Mouse (Mus musculus): ENCODE results near the gene Washc4.

The Washc4 gene

DNA sequence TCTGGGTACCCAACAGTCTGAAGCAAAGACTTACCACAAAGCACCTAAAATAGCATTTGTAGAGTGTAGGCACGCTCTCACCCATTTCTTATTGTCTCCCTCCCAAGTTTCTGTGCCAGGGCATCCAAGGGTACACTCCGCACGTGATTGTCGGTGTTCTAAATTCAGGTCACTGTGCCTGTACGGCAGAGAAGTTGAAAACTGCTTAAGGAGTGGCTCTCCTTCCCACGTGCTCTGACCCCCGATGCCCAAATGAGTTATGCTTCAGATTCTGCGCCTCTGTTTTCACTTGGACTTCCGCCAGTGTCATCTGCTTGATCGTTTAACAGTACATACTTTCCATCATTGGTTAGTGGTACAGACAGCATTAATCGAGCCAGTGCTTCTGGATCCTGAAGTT, 57.1 kb downstream of the Washc4 start:
- DNase-seq (ENCODE audit: low spot score), result no peak

DNA sequence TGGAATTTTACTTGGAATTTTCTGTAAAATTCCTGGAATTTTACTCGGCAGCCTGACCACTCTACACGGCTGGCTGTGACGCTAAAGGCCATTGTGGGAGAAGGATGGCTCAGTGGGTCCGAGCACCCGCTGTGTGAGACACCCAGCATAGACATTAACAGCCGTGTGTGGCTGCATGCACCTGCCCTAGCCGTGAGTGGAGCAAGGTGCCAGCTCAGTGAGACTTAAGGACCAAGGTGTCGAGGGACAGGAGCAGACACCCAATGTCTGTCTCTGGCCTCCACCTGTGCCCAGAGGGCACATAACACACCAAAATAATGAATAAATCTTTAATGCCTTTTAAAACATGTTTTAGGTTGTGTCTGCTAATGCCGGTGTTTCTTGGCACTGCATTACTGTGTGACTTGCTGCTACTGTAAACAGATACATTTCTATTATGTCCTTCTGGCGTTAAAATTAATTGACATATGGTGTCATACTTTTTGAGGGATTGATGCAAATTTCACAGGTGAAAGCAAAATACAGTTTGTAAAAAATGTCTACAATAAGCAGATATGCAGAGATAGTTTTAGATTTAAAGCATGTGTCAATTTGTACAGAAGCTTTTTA, 60.5 kb downstream of the Washc4 start:
- DNase-seq (ENCODE audit: low spot score), result no peak

DNA sequence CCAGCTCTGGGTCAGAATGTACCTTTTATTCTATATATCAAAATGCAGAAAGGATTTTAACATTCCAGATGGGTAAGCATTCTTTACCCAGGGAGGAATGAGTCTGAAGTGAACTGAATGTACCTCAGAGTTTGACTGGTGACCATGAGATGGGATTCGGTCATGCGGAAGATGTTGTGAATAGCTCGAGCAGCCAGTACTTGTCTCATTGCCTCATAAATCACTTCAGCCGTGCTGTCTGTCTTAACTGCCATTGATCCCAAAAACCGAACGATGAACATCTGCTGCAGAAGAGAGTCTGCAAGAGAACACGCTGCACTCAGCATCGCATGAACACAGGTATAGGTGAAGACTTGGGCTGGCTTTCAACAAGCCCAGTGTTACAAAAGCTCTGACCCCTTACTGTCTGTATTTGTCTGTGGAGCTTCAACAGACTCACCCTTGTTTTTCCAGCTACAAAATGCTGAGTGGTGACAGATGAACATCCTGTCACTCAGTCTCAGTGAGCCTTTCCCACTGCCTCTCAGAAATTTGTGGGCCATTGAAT, 62.2 kb downstream of the Washc4 start:
- peak; percentile 67 for DNase-seq (ENCODE audit: low spot score)

DNA sequence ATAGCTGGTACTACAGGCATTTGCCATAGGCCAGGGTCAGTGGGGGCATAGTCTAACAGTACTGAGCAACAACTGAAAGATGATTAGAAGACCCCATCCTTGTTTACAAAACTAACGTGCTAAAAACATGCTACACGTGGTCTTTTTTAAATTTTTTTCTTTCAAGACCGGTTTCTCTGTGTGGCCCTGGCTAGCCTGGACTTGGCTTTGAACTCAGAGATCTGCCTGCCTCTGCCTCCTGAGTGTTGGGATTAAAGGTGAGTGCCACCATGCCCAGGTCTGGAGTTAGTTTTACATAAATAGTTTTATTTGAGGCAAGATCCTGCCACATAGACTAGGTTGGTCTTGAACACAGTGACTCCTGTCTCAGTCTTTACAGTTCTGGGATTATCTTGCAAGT, 63.6 kb downstream of the Washc4 start:
- no peak for DNase-seq (ENCODE audit: low spot score)

DNA sequence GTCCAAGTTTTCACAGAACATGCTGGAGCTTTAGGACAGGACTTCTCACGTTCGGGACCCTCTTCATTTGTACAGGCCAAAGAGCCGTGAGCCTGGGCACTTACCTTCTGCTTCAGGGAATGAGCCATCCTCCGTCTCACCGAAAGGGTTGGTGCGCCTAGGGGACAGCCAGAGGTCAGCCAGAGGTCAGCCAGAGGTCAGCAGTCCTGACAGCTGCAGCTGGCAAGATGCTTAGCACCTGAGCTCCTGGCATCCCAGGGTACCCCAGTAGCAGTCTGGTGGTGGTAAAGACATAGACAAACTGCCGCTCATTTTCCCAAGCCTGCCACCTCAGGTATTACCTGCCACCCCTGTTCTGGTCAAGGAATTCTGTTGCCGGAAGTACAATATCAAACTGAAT, 65.0 kb downstream of the Washc4 start:
- no peak for DNase-seq (ENCODE audit: low spot score)

DNA sequence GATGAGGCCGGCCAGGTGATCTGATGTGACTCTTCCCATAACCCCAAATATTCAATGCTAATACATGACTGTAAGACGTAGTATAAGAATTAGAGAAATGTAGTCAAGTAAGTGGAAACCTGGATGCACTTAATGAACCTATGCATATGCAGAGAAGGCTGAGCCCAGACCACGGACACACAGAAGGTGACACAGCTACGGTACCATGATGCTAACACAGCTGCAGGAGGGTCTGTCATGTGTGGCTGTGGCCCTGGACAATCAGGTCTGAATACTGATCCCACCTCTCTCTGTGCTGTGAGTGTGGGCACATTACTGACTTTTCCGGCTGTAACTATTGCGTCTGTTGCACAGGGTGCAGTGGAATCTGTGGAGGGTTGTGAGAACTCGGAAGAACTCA, 67.0 kb downstream of the Washc4 start:
- no peak for DNase-seq (ENCODE audit: low spot score)

DNA sequence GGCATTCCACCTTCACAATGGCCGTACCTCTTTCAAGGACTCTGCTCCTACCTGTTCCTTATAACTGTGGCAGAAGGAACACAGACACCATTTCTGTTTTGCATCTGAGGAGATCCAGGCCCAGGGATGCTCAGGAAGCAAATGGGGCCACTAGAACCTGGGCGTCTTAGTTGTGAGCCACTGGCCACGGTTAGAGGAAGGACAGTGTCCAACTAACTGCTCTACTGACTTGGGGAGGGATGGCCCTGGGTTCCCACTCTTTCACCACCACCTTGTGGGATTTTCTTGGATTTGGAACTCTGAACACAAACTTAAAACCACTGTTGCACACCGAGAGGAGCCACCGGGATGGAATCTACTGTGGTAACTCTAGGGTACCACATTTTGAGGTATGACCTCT, 68.3 kb downstream of the Washc4 start:
- no peak for DNase-seq (ENCODE audit: low spot score)

DNA sequence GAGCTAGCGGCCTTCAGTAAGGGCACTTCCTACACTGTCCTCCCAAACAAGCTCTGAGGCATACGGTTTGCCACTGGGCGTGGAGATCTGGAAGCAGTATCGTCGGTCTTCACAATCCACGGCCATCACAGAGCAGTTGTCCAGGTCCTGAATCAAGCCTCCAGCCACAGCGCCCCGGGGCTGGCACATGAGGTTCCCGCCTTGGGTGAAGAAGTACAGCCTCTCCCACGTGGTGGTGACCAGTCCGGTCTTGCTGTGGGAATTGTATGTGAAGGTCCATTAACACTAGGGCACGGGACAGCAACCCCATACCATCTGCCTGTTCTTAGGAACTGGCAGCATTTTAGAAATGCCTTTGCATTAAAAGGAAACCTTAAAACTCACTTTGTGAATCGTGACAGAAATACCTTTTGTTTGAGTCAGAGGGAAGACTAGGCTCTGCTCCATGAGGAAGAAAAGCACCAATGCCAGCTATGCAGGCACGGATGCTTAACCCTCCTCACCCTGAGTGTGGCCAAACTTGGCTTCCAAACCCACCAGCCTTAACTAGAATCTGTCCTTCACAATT, 69.2 kb downstream of the Washc4 start:
- DNase-seq (ENCODE audit: low spot score), result no peak

DNA sequence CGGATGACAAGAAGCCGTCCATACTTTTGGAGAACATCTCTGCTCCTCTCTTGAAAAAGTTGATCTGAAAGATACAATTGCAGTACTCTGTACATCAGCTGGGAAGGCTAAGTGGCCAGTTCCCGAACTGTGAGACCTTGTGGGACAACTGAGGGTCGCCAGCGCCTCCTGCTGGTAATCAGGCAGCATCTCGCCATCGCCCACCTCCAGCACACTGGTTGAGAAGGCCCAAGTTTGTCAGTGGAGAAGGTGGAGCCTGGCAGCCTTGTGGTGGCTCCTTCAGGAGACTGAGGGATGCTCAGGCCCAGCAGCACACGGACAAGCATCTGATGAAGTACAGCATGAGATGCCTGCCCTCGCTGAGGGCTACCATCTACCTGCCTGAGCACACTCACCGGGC, 73.8 kb downstream of the Washc4 start:
- peak; percentile 74 for DNase-seq (ENCODE audit: low spot score)

DNA sequence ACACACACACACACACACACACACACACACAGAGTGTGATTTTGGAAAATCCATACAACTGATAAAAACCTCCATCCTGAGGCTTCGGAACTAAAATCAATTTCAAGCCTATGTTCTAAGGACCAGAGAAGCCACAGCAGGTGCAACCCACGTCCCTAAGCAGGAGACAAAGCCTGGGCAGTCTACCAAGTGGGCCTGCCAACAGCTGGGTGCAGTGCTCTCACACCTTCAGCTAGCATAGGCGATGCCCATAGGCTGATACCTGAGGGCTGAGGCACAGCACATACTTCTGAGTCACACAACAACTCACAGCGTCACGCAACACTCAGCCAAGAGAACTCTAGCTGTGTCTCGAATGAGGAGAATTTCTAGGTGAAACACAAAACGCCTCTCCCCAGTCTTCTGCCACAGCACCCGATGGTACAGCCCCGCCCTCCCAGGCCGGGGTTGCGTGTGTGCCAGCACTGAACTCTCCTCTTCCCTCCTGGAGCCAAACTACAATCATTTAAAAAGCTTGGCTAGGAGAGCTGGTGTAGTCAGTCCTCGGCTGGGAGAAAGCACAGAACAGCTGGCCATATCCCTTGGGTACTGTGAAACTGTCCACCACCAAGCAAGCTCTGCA, 75.4 kb downstream of the Washc4 start:
- DNase-seq (ENCODE audit: low spot score), result no peak

DNA sequence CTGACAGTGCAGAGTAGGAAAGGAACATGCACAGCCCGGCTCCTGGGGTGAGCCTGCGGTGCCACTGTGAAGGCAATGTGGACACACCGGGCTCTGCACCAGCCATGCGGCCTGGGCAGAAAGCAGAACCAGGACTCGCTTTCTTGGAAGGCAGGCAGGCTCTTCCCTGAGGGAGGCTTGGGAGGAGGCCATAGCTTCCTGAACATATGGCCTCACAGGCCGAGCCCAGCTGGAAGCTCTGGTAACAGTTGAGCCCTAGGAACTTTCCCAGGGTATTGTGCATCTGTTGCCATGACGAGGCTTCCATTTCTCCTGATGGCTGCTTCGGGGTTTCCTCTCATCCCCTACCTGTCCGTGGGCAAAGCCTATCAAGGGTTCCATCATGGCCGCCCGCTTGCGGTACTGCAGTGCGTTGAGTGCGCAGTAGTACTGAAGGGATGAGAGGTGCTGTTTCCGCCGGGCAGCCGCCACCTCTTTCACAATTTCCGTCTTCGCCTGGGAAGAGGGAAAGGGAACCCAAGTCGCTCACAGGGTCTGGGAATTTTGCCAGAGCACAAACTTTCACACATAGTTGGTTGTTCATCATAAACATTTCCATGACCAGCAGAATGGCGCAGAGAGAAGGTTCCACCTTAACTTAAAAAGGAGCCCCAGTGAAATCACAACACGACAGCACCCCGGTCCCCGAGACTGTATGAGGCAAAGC, 77.0 kb downstream of the Washc4 start:
- no peak for DNase-seq (ENCODE audit: low spot score)

DNA sequence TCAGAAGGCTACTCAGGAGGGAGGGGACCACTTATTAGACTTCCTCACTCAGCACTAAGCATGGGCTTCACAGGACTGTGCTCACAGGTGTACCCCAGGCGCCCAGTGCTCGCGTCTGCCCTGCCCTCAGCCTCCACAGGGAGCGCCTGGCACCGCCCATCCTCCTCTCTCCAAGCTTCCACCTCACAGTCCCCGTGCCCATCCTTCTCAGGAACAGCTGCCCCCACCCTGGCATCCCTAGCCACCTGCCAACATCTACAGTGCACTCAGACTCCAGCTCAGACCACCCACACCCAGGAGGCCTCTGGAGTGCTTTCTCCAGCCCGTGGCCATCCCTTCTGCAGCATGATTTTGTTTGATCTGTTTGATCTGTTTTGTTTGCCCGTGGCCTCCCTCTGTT, 80.5 kb downstream of the Washc4 start:
- no peak for DNase-seq (ENCODE audit: low spot score)

DNA sequence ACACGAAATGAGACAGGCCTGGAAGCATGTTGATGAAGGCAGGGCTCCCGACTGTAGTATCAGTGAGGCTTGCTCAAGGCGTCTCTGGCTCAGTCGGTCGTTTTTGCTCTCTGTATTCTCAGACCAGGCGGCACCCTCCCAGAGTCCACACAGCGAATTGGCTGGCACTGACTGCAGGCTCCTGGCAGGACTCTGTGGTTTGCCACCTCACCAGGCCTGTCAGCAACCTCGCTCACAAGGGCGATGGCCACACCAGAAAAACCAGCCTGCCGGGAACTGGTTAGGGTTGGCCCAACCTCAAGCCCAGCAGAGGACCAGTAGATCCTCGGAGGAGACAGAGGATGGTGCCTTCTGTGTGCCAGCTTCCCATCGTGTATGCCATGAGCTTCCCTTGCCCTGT, 81.3 kb downstream of the Washc4 start:
- DNase-seq (ENCODE audit: low spot score), result no peak

DNA sequence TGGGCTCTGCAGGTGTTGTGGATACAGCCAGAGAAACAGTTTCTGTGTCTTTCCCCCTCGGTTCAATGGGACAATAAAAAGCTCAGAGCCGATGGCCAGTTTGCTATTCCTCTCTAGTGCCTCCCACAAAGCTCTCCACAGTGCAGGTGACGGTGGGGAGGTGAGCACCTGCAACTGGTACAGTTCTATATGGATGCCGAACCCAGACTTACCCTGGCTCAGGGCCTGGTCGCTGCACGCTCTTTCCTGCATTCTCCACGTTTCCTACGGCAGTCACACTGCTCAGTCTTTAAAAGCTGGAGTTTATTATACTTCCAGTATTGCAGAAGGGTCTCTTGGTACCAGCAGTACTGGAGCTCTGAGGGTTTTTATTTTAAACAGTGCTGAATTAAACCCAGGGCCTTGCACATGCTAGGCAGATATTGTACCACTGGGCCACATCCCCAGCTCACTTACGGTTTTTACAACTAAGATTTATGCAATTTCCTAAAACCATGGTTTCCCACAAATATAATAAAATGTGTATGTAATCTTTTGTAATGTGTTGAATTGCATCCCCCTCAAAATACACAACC, 83.6 kb downstream of the Washc4 start:
- DNase-seq (ENCODE audit: low spot score), result no peak

DNA sequence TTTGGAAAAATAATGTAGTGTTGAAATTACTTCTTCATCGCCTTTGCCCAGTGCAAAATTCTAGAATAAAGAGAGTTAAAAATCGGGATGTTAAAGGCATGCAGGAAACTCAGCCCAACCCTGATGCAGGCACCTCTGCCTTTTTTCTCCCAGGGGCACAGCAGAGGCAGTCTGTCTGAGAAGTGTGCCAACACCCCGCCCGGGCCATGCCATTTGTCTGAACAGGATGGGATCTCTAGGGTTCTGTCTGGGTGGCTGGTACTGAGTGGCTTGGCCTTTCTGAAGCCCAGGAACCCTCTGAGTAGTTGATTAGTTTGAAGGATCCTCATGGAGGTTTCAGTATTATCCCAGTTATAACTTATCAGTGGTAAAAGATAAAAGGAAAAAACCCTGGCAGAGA, 84.7 kb downstream of the Washc4 start:
- no peak for DNase-seq (ENCODE audit: low spot score)

DNA sequence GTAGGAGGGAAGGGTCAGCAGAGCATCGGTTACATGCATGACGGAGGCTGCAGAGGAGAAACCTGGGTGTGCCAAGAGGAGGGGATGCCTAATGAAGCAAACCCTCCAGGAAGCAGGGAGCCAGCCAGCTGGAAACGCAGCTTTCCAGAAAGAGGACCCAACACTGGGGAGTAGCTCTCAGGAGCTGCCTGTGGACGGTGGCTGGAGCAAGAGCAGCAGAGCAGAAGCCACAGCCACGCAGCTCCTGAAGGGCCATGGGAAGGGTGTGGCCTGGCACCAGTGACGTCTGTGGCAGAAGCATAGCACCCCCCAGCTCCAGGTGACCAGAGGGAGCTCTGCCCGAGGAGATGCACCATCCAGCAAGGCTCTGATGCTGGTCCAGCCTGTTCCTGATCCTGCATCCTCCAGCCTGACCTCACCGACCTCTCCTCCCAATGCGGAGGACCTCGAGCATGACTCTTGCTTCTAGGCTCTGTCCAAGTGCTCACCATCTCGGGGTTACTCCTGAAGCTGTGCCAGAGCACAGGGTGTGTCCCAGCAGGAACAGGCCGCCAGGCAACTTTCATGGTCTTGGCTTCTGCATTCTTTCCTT, 85.7 kb downstream of the Washc4 start:
- no peak for DNase-seq (ENCODE audit: low spot score)

DNA sequence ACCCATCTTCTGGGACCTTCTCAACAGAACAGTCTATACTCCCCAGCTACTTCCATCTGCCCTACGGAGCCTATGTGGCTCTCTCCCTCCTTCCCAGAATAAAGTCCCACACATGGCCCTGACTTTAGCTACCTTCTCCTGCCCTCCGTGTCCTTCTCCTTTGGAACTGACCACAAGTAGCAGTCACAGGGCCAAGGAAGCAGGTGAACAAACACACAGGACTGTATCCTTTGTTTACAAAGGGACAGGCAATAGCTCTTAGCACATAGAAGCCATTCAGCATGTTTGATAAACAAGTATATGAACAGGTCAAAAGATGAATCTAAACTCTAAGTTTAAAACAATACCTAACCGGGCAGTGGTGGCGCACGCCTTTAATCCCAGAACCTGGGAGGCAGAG, 86.3 kb downstream of the Washc4 start:
- DNase-seq (ENCODE audit: low spot score), result no peak

DNA sequence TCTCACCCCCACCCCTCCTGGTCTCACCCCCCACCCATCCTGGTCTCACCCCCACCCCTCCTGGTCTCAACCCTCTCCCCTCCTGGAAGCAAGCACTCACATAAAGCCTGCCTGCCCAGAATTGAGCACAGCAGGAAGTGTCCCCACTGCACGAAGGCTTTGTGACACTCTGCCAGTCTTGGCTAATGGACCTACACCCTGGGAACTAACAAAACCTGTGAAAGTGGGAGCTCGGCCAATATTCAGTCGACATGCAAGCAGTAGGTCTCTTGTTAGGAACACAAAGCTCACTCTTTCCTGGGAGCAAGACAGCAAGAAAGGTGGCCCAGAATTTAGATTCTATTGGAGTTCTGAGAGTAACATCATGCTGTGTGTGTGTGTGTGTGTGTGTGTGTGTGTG, 87.3 kb downstream of the Washc4 start:
- no peak for DNase-seq (ENCODE audit: low spot score)

DNA sequence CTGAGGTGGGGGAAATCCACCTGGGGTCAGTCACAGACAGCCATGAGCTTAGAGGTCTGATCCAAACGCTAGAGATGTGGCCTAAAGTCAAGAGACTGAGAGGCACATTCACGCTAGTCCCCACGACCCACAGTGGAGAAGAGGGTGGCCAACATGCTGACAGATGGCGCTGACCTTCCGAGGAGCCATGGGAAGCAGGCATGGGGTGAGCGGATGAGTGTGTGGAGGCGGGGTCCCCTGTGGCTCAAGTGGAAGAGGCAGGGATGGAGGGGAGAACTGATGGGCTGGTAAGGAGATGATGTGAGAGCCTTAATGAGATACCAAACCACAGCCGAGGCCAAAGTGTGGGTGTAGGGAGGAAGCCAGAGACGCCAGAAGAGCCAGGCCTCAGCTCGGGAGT, 88.2 kb downstream of the Washc4 start:
- DNase-seq (ENCODE audit: low spot score), result no peak

DNA sequence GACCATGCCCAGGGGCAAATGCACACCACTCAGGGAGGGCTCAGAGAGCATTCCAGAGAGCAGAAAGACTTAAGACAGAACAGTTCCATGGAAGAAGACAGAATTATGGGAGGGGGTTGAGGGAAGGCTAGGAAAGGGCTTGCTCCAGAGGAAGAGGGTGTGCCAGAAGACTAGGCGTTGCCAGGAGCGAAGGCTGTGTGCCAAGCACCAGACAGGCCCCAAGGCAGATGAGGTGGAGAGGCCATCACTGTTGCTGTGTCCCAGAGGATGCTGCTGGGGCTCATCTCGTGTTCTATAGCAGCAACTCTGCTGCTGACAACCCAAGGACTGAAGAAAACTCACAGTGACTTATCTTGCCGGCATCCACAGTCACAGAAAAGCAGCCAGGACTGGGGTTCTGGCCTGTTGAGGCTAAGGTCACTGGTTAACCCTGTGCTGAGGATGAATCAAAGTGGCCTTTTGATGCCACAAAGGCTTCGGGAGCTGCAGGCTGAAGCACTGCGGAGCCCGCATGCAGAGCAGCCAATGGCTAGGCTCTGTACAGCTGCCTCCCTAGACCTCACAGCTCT, 89.3 kb downstream of the Washc4 start:
- no peak for DNase-seq (ENCODE audit: low spot score)

DNA sequence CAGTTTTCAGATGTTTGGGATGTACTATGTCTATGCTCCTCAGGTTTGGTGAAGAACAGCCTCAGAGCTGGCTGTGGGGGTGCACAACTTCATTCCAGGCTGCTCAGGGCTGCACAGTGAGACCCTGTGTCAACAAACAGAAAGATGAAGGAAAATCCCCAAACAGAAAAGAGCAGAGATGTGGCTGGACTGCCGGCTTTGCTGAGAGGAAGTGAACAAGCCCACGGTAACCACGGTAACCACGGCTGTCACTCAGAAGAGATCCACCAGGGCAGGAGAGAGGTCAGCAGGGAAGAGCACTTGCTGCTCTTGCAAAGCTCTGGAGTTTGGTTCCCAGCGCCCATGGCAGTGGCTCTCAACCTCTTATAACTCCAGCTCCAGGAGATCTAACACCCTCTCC, 90.9 kb downstream of the Washc4 start:
- peak; percentile 88 for DNase-seq (ENCODE audit: low spot score)

DNA sequence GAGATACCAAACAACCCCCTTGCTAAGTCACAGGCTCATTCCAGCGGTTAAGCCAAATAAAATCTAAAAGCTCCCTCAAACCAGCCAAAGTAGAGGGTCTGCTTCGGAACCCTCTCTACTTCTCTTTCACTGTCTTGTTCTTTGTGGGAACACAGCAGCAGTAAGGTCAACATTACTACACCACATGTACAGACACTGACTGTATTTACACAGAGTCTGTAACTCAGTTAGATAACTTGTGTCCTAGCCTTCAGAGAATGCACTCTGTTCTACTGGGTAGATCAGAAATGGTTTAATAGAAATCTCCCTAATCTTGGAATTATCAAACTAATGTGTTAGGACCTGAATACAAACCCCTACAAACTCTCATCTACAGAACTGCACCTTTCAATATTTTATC, 92.6 kb downstream of the Washc4 start:
- no peak for DNase-seq (ENCODE audit: low spot score)

Data from embryo, embryonic 10 days (tissue).